Mouse (Mus musculus) gastrocnemius, postnatal 4 days (tissue): ENCODE measurements around the gene Naa15. TPM values are rescaled to one million over a fixed set of nuclear protein-coding genes. Genes with fewer than 3 reads are reported as not detected.
"Not testable (repeated sequence)": the region's sequence is repeated elsewhere in the genome, so short reads cannot be mapped to it uniquely, and the experiment has no call there.

Experiments
- DNase-seq, 2 experiments: peaks; one replicate each; pipeline ENCODE4 v3.0.0; 2021 to 2022; ENCODE audit warnings: low spot score in 2 of 2, mixed read lengths in 2 of 2
- total RNA-seq, 2 experiments: library from RNA; stranded (reverse); gene quantifications; 2 replicates each; pipeline ENCODE4 v1.2.3; 2021

Gene Naa15
- total RNA-seq, 2 experiments from 2014 or later = 48.3 to 52.7 TPM

DNA sequence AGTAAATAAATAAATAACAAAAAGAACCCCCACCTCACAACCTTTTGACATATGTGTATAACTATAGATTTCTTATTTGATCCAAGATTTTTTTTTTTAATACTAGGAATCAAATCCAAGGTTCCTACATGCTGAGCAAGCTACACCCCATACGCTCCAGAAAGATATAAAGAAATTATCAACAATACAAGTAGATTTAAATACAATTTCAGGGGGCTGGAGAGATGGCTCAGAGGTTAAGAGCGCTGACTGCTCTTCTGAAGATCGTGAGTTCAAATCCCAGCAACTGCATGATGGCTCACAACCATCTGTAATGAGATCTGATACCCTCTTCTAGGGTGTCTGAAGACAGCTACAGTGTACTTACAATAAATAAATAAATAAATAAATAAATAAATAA, 21.9 kb upstream of the Naa15 start:
- not testable (repeated sequence) for DNase-seq

DNA sequence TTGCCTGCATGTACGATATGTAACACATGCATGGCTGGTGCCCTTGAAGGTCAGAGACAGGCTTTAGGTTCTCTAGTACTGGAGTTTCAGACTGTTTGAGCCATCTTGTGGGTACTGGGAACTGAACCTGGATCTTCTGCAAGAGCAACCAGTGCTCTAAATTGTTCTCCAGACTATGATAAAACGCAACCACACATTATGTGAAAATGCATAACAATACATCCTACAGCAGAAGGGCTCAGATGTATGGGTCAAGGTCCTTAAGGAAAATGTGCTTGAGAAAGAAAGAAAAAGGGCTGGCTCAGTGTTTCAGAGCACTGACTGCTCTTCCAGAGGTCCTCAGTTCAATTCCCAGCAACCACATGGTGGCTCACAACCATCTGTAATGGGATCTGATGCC, 21.3 kb upstream of the Naa15 start:
- DNase-seq = no peak

DNA sequence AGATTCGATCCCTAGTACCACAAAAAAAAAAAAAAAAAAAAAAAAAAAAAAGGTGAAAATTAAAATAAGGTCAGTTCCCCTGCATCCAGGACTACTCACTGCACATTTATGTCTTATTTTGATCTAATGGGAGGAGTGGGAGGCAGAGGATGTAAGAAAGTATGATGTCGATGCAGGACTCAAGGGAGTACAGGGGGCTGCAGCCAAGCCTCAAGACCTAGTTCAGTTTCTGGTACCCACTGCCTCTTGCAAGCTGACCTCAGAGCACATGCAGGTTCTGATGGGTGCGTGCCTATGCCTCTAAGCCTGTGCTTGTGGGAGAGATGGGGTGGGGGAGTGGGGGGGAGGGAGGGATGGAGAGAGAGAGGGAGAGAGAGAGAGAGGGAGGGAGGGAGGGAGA, 20.1 kb upstream of the Naa15 start:
- no peak for DNase-seq

DNA sequence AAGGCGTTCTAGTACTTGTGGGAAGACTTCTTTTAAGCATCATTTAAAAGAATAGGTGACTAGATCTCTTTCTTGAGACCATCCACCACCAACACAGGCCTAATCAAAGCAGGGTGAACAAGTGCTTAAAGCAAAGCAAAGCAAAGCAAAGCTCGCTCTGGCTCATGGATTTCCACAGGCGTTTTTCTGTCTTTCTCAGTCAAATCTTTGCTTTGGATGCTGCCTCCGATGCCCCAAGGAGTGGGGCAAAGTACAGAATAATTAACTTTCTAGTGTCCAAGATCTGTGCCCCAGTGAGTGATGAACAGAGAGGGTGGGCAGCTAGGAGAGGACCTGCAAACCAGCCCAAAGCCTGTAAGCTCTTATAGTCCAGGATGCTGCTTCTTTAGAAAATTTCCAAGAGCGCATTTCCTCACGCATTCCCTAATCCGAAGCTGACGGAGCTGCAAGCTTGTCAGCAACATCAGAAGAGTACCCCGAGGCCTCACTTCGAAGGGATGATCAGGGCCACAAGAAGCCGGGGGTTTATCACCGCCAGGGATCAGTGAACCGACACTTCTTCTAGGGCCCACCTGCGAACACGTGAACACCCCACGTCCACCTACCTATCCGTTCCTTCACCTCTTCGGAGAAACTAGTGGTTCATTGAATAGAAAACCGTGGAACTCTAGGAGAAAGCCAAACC, 19.3 kb upstream of the Naa15 start:
- no peak for DNase-seq

DNA sequence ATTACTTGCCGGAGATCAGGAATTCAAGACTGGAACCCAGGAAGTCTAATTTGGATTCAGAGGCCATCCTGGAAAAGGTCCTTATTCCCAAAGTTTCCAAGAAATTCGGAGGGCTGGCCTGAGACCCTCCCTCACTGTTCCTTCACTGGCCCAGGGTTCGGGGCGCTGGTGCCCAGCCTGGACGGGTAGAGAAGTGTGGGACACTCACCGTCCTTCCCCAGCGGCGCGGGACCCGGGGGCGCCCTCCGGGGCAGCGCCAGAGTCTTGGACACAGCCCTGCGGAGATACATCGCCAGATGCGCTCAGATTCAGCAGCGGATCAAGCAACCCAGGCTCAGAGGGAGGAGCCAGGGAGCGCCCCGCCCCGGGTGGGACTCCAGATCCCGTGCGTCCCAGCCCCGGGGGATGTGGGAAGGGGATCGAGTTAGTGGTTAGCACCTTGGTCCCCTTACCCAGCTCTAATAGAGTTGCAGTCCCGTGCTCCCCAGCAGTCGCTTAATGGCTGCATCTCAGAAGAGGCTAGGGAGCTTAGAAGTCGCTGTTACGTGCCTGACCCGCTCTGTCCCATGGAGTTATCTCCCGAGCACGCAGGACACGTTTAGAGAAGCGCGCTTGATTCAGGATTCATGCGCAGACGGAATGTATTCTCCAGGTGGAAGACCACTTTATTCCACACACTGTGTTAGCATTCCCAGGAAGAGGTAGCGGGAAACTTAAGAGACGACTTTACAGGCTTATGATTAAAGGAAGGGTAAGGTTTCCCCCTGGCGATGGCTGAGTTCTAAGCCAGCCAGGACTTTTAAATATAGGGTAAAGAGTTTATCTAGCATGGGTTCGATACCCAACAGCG, 18.5 kb upstream of the Naa15 start, which contains the start of gene Mgarp:
Gene Mgarp, minus strand, starts transcription at position 520 of the 850 bp plus-strand sequence.
- peak; percentile 49 to 76 for DNase-seq

DNA sequence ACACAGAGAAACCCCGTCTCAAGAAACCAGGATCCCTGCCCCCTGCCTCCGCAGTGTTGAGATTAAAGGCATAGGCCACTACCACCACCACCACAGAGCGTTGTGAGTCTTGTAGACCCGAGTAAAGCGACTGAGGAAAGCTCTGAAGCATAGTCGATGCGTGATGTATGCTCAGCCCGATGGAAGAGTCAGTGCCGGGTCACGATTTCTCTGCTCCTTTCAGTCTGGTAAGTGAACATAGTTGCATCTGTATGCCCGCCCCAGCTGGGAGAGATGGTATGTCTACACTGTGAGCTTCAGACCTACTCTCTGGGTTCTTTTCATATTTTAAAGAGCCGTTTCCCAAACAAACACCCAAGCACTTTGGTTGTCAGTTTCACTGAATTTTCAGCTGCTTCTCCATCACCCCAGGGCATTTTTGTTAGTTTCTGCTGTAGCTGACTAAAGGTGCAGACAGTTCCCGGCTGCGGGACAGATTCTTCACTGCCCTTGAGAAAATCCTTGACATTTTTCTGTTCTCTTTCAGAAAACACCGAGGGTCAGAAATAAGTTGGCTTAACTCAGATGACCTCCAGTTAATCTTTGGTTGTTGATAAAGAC, 17.1 kb upstream of the Naa15 start:
- DNase-seq = no peak

DNA sequence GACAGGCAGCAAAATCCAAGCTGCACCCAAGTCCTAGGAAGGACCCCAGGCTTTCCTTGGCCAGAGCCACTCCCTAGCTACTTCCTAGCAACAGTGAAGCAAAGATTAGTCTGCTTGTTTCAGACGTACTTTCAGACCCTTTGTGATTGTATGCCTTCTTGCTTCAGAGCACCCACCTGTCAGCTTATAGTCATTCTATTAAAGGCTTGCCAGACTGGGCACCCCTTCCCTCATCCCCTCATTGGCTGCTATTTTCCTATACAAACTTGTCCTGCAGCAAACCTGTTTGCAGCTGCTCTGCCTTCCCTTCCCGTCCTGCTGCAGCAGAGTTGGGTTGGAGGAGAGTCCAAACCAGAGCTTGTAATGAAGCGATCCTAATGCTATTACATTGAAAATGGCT, 16.3 kb upstream of the Naa15 start:
- no peak for DNase-seq

DNA sequence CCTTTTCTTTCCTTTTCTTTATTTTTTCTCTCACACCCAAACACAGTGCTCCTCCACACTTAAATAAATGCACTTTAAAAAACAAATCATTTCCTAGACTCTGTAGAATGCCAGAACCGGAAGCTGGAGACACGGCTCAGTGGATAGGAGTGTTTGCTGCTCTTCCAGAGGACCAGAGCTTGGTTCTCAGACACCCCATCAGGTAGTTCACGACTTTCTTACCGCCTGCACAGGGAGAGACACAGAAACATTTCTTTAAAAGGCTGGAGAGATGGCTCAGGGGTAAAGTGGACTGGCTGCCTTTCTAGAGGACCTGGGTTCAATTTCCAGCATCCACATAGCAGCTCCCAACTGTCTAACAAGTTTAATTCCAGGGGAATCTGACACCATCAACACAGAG, 15.4 kb upstream of the Naa15 start:
- no peak for DNase-seq

DNA sequence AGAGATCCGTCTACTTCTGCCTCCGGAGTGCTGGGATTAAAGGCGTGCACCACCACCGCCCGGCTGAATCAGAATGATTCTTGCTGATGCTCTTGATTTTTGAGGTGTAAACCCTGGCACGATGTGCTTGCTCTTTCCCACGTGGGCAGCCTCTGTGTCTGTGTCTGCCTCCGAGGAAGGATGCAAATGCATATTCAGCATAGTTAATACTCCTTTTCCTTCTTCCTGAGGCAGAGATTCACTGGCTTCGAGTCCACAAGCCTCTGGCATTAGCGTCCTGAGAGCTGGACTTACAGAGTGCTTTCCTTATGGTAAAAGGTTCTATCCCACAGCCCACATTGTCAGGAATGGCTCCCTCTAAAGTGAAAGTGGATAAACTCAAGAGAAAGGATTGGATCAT, 14.3 kb upstream of the Naa15 start:
- DNase-seq = no peak

DNA sequence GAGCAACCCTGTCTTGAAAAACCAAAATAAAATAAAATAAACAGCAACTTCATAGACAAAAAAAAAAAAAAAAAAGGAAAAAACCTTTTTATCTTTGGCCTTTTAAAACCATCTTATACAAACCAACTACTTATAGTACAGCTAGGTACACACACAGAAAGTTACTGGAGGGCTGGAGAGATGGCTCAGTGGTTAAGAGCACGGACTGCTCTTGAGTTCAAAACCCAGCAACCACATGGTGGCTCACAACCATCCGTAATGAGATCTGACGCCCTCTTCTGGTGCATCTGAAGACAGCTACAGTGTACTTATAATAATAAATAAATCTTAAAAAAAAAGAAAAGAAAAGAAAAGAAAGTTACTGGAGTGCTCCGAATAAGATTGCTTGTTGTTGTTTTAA, 12.9 kb upstream of the Naa15 start:
- DNase-seq = not testable (repeated sequence)

DNA sequence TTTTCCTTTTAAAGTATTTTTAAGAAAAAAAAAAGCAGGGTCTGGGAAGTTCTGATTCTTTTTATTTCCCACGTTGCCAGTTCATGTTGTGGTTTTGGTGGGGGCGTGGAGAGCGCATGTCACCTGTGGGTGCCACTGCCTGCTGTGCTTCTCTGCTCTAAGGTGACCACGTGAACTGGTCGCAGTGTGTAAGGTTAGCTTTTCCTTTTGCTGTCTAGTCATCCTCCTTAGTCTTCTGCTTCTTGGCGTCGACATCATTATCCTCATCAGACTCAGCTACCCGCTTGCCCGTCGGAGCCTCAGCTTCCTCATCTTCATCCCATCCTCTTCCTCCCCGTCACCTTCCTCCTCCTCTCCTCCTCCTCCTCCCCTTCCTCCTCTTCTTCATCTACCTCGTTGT, 12.3 kb upstream of the Naa15 start:
- no peak for DNase-seq

DNA sequence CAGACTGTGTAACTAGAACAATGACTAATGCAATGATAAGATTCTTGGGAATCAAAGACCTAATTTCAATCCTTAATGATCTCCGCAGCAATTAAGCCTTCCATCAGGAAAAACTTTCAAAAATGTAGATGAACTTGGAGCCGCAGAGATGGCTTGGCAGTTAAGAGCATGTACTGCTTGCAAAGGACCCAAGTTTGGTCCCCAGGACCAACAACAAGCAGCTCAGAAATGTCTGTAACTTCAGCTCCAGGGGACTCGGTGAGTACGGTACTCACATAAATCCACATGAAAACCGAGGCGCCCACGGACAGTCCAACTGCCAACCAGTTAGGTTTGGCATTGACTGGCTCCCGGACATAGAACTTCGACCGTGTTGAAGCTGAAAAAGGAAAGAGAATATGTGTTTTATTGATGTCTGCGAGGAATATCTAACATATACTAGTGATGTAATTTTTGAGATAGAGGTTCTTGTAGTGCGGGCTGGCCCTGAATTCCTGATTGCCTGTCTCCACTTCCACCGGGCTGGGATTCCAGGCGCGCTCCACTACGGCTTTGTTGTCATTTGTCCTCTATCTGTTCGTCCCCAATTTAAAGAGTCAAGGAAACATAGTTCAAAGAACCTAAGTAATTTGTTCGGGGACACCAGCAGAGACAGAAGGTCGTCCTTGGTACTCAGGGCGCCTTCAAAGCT, 6.9 kb upstream of the Naa15 start:
- no peak for DNase-seq

DNA sequence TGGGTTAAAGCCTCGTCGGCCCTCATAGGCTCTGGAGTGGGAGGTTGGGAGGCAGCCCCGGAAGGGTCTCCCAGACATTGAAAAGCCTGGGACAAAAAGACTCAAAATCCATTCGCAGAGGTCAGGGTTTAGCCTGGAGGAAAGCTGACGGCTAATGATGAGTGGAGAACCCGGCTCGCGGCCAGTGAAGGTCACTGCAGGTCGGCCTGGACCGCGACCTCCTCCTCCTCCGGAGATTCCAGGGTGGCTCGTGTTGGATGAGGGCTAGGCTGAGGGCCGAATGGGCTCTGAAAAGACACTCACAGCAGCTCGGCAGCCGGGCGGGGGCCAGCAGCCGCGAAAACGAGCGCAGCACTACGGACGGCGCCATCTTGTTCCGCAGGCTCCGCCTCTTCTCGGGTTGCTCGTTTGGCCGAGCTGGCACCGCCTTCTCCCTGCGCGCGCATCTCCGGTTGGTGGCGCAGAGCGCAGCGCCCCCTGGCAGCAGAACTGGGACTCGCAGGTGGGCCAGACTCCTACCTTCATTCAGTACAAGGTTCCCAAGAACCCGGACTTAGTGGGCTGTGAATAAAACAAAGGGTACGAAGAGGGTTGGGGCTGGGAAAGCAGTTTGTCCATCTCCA, 6.3 kb upstream of the Naa15 start, which contains the start of gene Ndufc1:
Gene Ndufc1, minus strand, starts transcription at position 428 of the 623 bp plus-strand sequence.
- peak; percentile 98 to 99 for DNase-seq

DNA sequence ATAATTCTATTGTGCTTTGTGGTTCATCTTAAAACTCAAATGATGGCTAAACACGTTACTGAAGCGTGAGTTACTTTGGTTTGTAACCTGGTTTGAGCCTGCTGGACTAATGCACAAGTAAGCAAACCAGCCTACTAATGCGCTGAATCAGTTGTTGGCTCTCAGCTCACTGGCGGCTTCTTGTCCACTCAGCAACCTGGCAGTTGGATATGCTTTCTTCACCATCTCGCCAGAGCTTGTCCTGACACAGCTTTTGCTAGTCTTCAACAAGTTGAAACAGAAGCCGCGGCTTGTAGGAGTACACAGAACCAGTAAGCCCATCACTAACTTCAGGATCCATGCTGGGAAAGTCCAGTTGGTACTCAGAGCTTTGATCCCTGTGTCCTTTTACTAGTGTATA, 2.5 kb upstream of the Naa15 start:
- no peak for DNase-seq

DNA sequence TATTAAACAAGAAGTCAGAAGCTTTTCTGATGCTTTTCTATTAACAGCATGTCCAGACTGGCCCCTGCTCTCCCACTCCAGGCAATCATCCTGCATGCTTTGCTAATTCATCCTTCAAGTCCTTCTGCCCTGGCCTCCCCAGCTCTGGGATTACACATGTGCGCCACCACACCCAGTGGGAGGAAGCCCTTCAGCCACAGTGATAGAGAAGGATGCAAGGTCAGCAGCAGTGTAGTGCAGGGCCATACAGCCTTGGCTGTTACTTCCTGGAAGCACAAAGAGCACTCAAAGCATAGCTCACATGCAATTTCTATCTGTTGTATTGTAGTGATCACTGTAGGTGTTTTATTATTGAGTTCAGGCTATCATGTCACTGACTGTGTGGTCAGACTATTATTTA, 1.7 kb upstream of the Naa15 start:
- no peak for DNase-seq

DNA sequence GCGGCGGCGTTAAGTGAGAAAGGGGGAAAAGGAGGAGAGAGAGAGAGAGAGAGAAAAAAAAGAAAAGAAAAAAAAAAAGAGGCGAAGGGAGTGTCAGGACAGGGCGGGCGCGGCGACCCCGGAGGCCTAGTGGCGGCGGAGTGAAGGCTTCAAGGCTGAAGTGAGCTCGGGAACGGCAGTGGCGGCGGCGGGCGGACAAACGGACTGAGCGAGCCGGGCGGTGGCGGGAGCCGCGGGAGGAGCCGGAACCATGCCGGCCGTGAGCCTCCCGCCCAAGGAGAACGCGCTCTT, 1.1 kb downstream of the Naa15 start:
- no peak for DNase-seq

DNA sequence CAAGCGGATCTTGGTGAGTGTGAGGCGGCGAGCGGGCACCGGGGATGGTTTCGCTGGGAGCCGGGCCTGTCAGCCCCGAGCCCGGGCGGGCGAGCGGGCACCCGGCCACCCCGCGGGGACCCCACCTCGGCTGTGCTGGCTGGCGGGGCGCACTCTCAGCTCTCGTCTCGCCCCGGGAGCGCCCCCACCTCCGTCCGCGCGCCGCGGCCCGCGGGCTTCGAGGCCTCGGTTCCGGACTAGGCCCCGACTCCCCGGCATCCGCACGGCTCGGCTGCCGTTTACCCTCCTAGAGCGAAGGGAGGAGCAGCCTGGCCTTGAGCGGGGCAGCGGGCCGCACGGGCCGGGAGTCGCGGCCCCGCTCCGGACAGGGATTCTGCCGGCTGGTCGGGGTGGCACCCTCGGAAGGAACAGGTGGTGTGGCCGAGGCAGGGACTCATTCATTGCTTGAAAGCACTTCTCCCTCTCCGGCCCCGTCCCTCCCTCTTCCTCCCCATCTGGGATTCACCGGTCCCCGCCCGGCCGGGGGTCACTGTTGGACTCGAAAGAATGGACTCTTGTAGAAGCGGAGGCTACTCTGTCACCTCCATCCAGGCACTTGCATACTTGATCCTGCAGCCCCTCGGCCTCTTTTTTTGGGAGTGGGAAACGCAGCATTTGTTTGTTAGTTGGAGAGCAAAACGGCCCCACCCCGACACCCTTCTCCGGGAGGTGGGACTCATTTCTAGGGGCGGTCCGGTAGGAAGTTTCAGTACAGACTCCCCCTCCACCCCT, 1.6 kb downstream of the Naa15 start:
- peak; percentile 42 to 54 for DNase-seq

DNA sequence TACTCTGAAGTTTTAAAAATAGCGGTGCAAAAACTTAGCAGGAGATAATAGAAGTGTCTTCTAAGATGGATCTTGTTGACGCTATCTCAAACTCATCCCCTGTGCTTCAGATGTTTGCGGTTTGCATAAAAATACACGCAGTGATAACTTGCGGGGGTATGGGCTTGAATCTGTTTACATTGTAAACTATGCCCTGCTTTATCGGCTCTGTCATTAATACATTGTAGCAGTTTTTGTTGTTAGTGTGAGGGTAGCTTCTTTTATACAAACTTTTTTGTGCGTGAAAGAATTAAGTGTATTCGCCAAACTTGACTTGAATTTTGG, 2.1 kb downstream of the Naa15 start:
- DNase-seq = no peak

DNA sequence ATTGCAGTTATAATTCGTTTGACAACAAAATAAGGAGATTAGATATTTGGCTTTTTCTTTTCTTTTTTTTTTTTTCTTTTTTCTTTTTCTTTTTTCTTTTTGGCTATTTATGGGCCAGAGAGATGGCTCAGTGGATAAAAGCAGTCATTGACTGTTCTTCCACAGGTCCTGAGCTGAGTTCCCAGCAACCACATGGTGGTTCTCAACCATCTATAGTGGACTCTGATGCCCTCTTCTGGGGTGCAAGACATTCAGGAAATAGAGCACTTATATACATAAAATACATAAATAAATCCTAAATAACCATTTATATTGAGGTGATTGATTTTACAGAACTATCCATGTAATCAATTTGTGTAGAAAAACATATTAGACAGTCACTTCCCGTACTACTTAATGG, 2.5 kb downstream of the Naa15 start:
- no peak for DNase-seq

DNA sequence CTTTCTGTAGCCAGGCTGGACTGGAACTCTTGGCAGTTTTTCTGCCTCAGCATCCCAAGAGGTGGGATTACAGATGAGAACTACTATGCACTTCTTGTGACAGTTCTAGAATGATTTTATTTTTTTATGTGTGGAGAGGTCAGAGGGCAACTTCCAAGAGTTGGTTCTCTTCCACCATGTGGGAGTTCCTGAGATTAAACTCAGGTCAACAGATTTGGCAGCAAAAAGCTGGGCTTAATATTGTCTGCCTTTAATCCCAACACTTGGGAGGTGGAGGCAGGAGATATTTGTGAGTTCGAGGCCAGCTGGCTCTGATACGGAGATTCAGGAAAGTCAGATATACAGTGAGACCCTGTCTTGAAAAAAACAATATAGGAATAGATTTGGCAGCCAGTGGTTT, 3.0 kb downstream of the Naa15 start:
- DNase-seq = no peak

DNA sequence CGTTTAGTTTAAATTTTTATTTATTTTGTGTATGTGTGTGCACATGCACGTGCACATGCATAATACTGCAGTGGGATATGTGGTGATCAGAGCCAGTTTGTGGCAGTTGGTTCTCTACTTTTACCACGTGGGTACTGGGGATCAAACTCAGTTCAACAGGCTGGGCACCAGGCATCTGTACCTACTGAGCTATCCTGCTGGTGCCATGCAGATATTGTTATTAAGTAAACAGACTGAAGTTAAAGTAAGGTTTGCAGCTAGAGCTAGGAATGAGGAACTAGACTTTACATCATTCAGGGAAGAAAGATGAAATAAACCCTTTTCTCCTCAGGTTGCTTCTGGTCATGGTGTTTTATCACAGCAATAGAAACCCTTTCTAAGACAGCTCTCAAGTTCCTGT, 7.0 kb downstream of the Naa15 start:
- no peak for DNase-seq
